Mouse (Mus musculus): ENCODE measurements around the gene Gm28035. TPM values are rescaled to one million over a fixed set of nuclear protein-coding genes. Genes with fewer than 3 reads are reported as not detected.

Gene Gm28035
- polyA plus RNA-seq, 1 experiment: 1.5 TPM

DNA sequence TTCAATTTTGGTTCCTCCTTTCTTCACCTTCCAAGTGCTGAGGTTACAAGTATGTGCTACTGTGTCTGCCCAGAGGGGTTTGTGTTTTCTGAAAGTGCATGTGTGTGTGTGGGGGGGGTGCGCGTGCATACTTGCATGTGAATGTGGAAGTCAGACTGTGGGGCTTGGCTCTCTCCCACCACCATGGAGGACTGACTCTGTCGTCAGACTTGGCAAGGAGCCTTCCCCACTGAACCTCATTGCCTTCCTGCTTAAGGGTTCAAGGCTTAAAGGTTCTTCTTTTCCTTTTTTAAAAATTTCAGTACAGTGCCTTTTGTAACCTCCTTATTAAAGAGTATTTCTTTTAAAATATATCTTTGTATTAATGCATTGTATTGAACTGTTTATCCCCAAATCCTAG lies 88.4 kb downstream of the Gm28035 start:
- peaks cover 65% of the 10 kb centered on the region for H3K36me3 ChIP-seq (ENCODE audit: control insufficient read depth, insufficient read depth, low read length, poor library complexity, severe bottlenecking)
- no peaks in the 10 kb centered on the region for H3K4me1 ChIP-seq (ENCODE audit: control insufficient read depth, insufficient read depth, low read length)
- H3K9me3 ChIP-seq (replicated peaks; ENCODE audit: control insufficient read depth, insufficient read depth, low read length, poor library complexity, severe bottlenecking): no peaks in the 10 kb centered on the region
- H3K27ac ChIP-seq (ENCODE audit: insufficient read depth, low read length): no peak overlapping the region
- TF ChIP-seq CTCF (IDR thresholded peaks at IDR 0.05; ENCODE audit: low read depth, low read length): no peak
- no peak for TF ChIP-seq EP300 (IDR thresholded peaks at IDR 0.05; ENCODE audit: insufficient read depth, low read depth, low read length)
- no peak for TF ChIP-seq POLR2A (IDR thresholded peaks at IDR 0.05; ENCODE audit: insufficient read depth, low read length)
- no peaks in the 10 kb centered on the region for H3K27me3 ChIP-seq (ENCODE audit: control insufficient read depth, insufficient read depth, low read length, poor library complexity, severe bottlenecking)
- H3K9ac ChIP-seq (ENCODE audit: low read depth, poor library complexity, severe bottlenecking): no peak overlapping the region
- H3K4me3 ChIP-seq (ENCODE audit: low read depth, low read length): no peak overlapping the region

Other genes starting within 250 kb of the Gm28035 start
- gene Wdr34, start 191.7 kb upstream of the Gm28035 start, polyA plus RNA-seq (2011; ENCODE audit: insufficient read depth, insufficient read length, low read depth, missing spikeins): 20.6 and 22.2 TPM in 2 replicates
- gene Set, start 183.2 kb upstream of the Gm28035 start, polyA plus RNA-seq (2011; ENCODE audit: insufficient read depth, insufficient read length, low read depth, missing spikeins): 1,058 and 1,233 TPM in 2 replicates
- gene Pkn3, start 162.9 kb upstream of the Gm28035 start, polyA plus RNA-seq (2011; ENCODE audit: insufficient read depth, insufficient read length, low read depth, missing spikeins): 15.2 and 17.2 TPM in 2 replicates
- 39.0 and 41.2 TPM in 2 replicates for gene Zdhhc12, start 146.9 kb upstream of the Gm28035 start, polyA plus RNA-seq (2011; ENCODE audit: insufficient read depth, insufficient read length, low read depth, missing spikeins)
- gene Zer1, start 116.0 kb upstream of the Gm28035 start, polyA plus RNA-seq (2011; ENCODE audit: insufficient read depth, insufficient read length, low read depth, missing spikeins): 33.8 and 35.1 TPM in 2 replicates
- 171 and 173 TPM in 2 replicates for gene Tbc1d13, start 106.8 kb upstream of the Gm28035 start, polyA plus RNA-seq (2011; ENCODE audit: insufficient read depth, insufficient read length, low read depth, missing spikeins)
- gene Endog, start 69.1 kb upstream of the Gm28035 start, polyA plus RNA-seq (2011; ENCODE audit: insufficient read depth, insufficient read length, low read depth, missing spikeins): 6.5 and 8.0 TPM in 2 replicates
- 45.9 and 50.5 TPM in 2 replicates for gene Spout1, start 62.1 kb upstream of the Gm28035 start, polyA plus RNA-seq (2011; ENCODE audit: insufficient read depth, insufficient read length, low read depth, missing spikeins)
- gene Kyat1, start 34.7 kb upstream of the Gm28035 start, polyA plus RNA-seq (2011; ENCODE audit: insufficient read depth, insufficient read length, low read depth, missing spikeins): 9.6 and 12.3 TPM in 2 replicates
- 19.2 and 22.0 TPM in 2 replicates for gene Lrrc8a, start 2.9 kb upstream of the Gm28035 start, polyA plus RNA-seq (2011; ENCODE audit: insufficient read depth, insufficient read length, low read depth, missing spikeins)
- gene Phyhd1, start 25.6 kb downstream of the Gm28035 start, polyA plus RNA-seq (2011; ENCODE audit: insufficient read depth, insufficient read length, low read depth, missing spikeins): 11.4 and 13.0 TPM in 2 replicates
- gene Gm28038, start 40.5 kb downstream of the Gm28035 start, polyA plus RNA-seq (2011; ENCODE audit: insufficient read depth, insufficient read length, low read depth, missing spikeins): 114 and 138 TPM in 2 replicates
- 3.4 and 3.8 TPM in 2 replicates for gene Dolk, start 45.8 kb downstream of the Gm28035 start, polyA plus RNA-seq (2011; ENCODE audit: insufficient read depth, insufficient read length, low read depth, missing spikeins)
- 134 and 138 TPM in 2 replicates for gene Nup188, start 45.8 kb downstream of the Gm28035 start, polyA plus RNA-seq (2011; ENCODE audit: insufficient read depth, insufficient read length, low read depth, missing spikeins)
- gene Sh3glb2, start 118.8 kb downstream of the Gm28035 start, polyA plus RNA-seq (2011; ENCODE audit: insufficient read depth, insufficient read length, low read depth, missing spikeins): 30.8 and 32.5 TPM in 2 replicates
- gene Miga2, start 123.7 kb downstream of the Gm28035 start, polyA plus RNA-seq (2011; ENCODE audit: insufficient read depth, insufficient read length, low read depth, missing spikeins): 16.6 and 18.6 TPM in 2 replicates
- gene Dolpp1, start 151.7 kb downstream of the Gm28035 start, polyA plus RNA-seq (2011; ENCODE audit: insufficient read depth, insufficient read length, low read depth, missing spikeins): 42.3 and 44.3 TPM in 2 replicates
- gene Crat, start 175.2 kb downstream of the Gm28035 start, polyA plus RNA-seq (2011; ENCODE audit: insufficient read depth, insufficient read length, low read depth, missing spikeins): 8.9 and 12.3 TPM in 2 replicates
- 83.1 and 91.6 TPM in 2 replicates for gene Ptpa, start 175.5 kb downstream of the Gm28035 start, polyA plus RNA-seq (2011; ENCODE audit: insufficient read depth, insufficient read length, low read depth, missing spikeins)
- gene Ier5l, start 233.7 kb downstream of the Gm28035 start, polyA plus RNA-seq (2011; ENCODE audit: insufficient read depth, insufficient read length, low read depth, missing spikeins): 5.3 and 6.2 TPM in 2 replicates